Mouse (Mus musculus) adipose tissue, adult 10 weeks (tissue): ENCODE results near the gene Gtf2f2. TPM values are rescaled to one million over a fixed set of nuclear protein-coding genes. Genes with fewer than 3 reads are reported as not detected.

Experiments used
- polyA plus RNA-seq: library from polyadenylated mRNA; stranded (reverse); fragments of 350-450 nt; fragmentation: Illumina TruSeq; extraction: RNeasy Lipid Tissue Mini Kit (QIAGEN cat#74804); gene quantifications from one replicate; pipeline ENCODE4 v1.2.3, GENCODE M21; 2014; ENCODE audit warnings: low read depth, low replicate concordance

The Gtf2f2 gene
- 22.0 TPM for polyA plus RNA-seq

DNA sequence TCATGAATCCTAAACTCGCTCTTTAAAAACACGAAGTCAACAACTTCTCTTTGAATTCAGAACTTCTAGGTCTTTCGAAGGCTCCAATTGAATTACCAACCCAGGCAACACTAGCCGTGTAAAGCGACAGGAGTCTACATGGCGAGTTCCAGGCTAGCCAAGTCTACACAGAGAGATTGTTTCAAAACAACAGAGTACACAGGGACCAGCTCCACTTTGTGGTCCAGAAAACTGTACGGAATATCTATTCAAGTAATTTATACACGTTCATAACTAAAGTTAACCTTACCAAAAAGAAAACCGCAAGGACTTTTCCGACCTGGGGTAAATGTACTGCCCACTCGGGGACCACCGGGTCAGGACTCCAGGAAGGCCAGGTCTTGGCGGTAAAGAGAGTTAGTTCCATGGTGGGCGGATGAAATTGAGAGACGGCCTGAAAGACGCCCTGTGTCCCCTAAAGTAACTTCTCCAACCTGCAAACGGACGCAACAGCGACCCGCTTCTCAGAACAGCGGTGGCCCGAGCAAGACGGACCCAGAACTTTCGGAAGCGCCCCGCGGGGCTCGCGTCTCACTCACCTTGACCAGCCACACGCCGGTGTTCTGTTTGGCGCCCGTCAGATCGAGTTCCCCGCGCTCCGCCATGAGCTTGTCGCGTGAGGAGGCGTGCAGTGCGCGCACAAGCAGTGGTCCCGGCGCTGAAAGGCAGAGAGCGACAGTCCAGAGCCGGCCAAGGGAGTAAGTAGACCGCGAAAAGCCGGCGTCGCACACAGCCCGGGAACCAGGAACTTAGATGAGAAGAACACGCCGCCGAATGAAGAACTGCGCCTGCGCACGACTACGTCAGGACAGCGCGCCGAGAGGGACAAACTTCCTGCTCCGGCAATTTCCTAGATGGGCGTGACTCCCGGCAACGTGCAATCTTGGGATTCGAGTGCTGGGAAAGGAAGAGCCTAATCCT is at the start of gene Gtf2f2:
TSS of gene Gtf2f2 (minus strand) at position 764 of the 960 bp plus-strand sequence.

DNA sequence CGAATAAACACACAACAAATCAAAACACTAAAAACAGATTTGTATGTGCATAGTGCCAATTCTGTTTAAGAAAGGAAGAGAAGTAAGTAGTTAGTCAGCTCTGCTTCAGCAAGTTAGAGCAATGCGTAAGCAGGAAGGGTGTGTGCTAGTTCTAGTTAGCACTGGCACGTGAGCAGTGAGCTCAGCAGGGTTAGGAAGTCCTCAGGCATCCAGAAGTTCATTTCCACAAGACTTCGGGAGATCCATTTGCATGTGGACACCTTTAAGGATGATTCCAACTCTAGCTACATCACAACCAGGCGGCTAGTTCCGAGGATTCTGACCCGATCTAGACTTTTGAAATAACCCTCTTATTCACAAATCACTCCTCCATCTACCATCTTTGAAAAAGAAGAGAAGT is 55.9 kb downstream of the Gtf2f2 start, which contains the start of gene Kctd4:
TSS of gene Kctd4 (plus strand) at position 244 of the 400 bp plus-strand sequence.

Other genes starting within 250 kb of the Gtf2f2 start
- 24.5 TPM for gene Slc25a30, start 223.8 kb downstream of the Gtf2f2 start, polyA plus RNA-seq
- gene Tpt1, start 165.8 kb downstream of the Gtf2f2 start, polyA plus RNA-seq, result 4,371 TPM
- not detected for gene Kctd4, start 55.9 kb downstream of the Gtf2f2 start, polyA plus RNA-seq
- gene Gpalpp1, start 99.9 kb upstream of the Gtf2f2 start, polyA plus RNA-seq, result 20.7 TPM
- gene Nufip1, start 100.0 kb upstream of the Gtf2f2 start, polyA plus RNA-seq, result 5.2 TPM